Mouse (Mus musculus) heart, embryonic 11.5 days (tissue): ENCODE data around the gene Fam169b. TPM values are rescaled to one million over a fixed set of nuclear protein-coding genes. Genes with fewer than 3 reads are reported as not detected.

Source experiments
- ATAC-seq: fragments of 200-750 bp; cut with Nextera tagmentation; replicated peaks from 2 replicates; pipeline ENCODE4 v1.8.0; 2017; ENCODE audit warnings: moderate library complexity; ENCODE audit not compliant: insufficient number of reproducible peaks, low FRiP score, low TSS enrichment
- H3K27ac ChIP-seq: fragments of 300-500 bp; sonication (generic); 2 replicates; pipeline ENCODE4 v1.5.1; 2014; ENCODE audit warnings: mild to moderate bottlenecking, low read depth, low read length
- H3K27me3 ChIP-seq: fragments of 300-500 bp; sonication (generic); 2 replicates; pipeline ENCODE4 v1.6.1; 2014; ENCODE audit warnings: mild to moderate bottlenecking, low read length, mixed read lengths; ENCODE audit not compliant: control insufficient read depth, insufficient read depth
- H3K36me3 ChIP-seq: fragments of 300-500 bp; sonication (generic); 2 replicates; pipeline ENCODE4 v1.6.1; 2014; ENCODE audit warnings: mild to moderate bottlenecking, low read length, moderate library complexity, mixed read lengths; ENCODE audit not compliant: control insufficient read depth, insufficient read depth
- H3K4me1 ChIP-seq: fragments of 300-500 bp; sonication (generic); 2 replicates; pipeline ENCODE4 v1.6.1; 2014; ENCODE audit warnings: low read length; ENCODE audit not compliant: control insufficient read depth, insufficient read depth
- H3K4me2 ChIP-seq: fragments of 300-500 bp; sonication (generic); 2 replicates; pipeline ENCODE4 v1.6.1; 2014; ENCODE audit warnings: mild to moderate bottlenecking, moderate library complexity
- H3K4me3 ChIP-seq: fragments of 300-500 bp; sonication (generic); 2 replicates; pipeline ENCODE4 v1.5.1; 2014; ENCODE audit warnings: low read depth, low read length
- H3K9ac ChIP-seq: fragments of 300-500 bp; sonication (generic); 2 replicates; pipeline ENCODE4 v1.6.1; 2014; ENCODE audit warnings: mild to moderate bottlenecking, low read depth, low read length, moderate library complexity
- H3K9me3 ChIP-seq: fragments of 300-500 bp; sonication (generic); replicated peaks from 2 replicates; pipeline ENCODE4 v1.6.1; 2016; ENCODE audit warnings: low read length; ENCODE audit not compliant: control insufficient read depth
- WGBS: fragments of 180-500 bp; shearing (Covaris S2); extraction: QIAGEN DNeasy Blood & Tissue Kit; methylation state at CpG from one replicate; pipeline ENCODE4 v1.1.7; 2014; ENCODE audit not compliant: insufficient replicate concordance; 5-methylcytosine and 5-hydroxymethylcytosine counted together
- polyA plus RNA-seq: library from polyadenylated mRNA; unstranded; fragments of >200 nt; fragmentation: Nextera tagmentation; extraction: Ambion mirVana; gene quantifications from 2 replicates; pipeline ENCODE4 v1.2.1, GENCODE M21; 2014

Gene Fam169b
- polyA plus RNA-seq, 1 experiment from 2014 or later, result 0.14 TPM

- ATAC-seq, result no peak
- Histone ChIP-seq H3K36me3 (no peaks in the 10 kb centered on the region), H3K4me3 (no peak overlapping the region), H3K9ac (no peak overlapping the region), H3K4me1 (peaks cover 8% of the 10 kb centered on the region), H3K27ac (no peak overlapping the region), H3K4me2 (no peak overlapping the region), H3K9me3 (no peaks in the 10 kb centered on the region), H3K27me3 (no peaks in the 10 kb centered on the region)
- 83% methylated on average over 8 of the region's 8 CpGs for WGBS
These were observed 36.8 kb upstream of the Fam169b start for GRCm38 (mm10) chr7:68236817-68237216.

DNA sequence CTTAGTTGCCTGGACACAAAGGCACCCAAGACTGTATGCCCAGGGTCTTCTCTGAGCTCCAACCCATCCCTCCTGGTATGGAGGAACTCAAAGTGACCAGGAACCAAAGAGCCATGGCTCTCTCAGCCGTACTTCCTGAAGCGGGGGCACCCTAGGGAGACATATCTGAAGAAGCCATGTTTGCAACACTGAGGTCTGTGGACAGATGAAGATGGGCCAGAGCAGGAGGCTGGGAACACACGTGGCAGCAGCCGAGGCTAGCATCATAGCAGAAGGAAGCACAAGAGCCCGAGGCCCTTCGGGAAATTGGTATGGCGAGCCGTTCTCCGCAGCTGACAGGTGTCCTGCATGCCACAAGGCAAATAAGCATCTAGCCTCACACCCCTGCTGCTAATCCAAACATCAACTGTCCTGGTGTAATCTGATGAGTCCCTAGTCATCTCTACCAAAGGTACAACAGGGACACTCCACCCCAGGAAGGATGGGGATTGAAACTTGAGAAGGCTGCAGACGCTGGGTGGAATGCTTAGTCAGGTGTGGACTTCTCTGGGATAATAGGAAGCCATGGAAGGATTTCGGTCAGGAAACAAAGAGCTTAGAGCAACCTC lies 34.3 kb upstream of the Fam169b start:
- 36% methylated on average over 11 of the region's 11 CpGs for WGBS
- H3K27ac ChIP-seq, result no peak overlapping the region
- no peaks in the 10 kb centered on the region for H3K27me3 ChIP-seq
- no peak overlapping the region for H3K9ac ChIP-seq
- ATAC-seq, result no peak
- no peak overlapping the region for H3K4me2 ChIP-seq
- H3K4me1 ChIP-seq, result no peaks in the 10 kb centered on the region
- no peaks in the 10 kb centered on the region for H3K9me3 ChIP-seq
- no peaks in the 10 kb centered on the region for H3K36me3 ChIP-seq
- H3K4me3 ChIP-seq, result no peak overlapping the region

- WGBS, result 82% methylated on average over 9 of the region's 9 CpGs
- no peak overlapping the region for H3K9ac ChIP-seq
- H3K9me3 ChIP-seq, result no peaks in the 10 kb centered on the region
- ATAC-seq, result no peak
- no peaks in the 10 kb centered on the region for H3K27me3 ChIP-seq
- no peak overlapping the region for H3K4me3 ChIP-seq
- H3K27ac ChIP-seq, result no peak overlapping the region
- no peaks in the 10 kb centered on the region for H3K36me3 ChIP-seq
- H3K4me1 ChIP-seq, result no peaks in the 10 kb centered on the region
- H3K4me2 ChIP-seq, result no peak overlapping the region
These were observed 32.4 kb upstream of the Fam169b start for GRCm38 (mm10) chr7:68241205-68241604.

DNA sequence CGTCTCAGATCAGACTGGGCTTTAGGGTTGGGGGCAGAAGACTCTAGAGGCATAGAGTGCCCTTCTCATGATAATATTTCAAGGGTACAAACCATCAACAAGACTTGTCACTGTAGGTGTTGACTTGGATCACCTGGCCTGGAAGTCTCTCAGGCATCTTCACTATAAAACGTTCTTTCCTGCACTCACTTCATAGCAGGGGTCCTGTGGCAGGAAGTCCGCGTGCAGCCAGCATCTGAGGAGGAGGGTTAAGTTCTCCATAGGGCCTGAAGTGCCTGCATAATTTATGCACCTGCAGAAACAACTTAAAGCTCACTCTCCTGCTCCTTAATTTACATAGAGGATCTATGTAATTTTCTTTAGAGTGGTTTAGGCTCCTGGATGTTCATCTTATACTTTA lies 28.0 kb upstream of the Fam169b start:
- no peak overlapping the region for H3K9ac ChIP-seq
- no peak overlapping the region for H3K4me3 ChIP-seq
- H3K4me1 ChIP-seq, result no peaks in the 10 kb centered on the region
- WGBS, result 48% methylated on average over 4 of the region's 4 CpGs
- H3K27ac ChIP-seq, result no peak overlapping the region
- no peaks in the 10 kb centered on the region; the same call in 1 of the 2 replicates for H3K9me3 ChIP-seq
- no peaks in the 10 kb centered on the region for H3K36me3 ChIP-seq
- H3K27me3 ChIP-seq, result no peaks in the 10 kb centered on the region
- H3K4me2 ChIP-seq, result no peak overlapping the region
- ATAC-seq, result no peak

- no peaks in the 10 kb centered on the region; the same call in 1 of the 2 replicates for H3K9me3 ChIP-seq
- no peak for ATAC-seq
- H3K9ac ChIP-seq, result no peak overlapping the region
- H3K4me3 ChIP-seq, result no peak overlapping the region
- 77% methylated on average over 8 of the region's 8 CpGs for WGBS
- no peak overlapping the region for H3K27ac ChIP-seq
- H3K36me3 ChIP-seq, result no peaks in the 10 kb centered on the region
- no peak overlapping the region for H3K4me2 ChIP-seq
- no peaks in the 10 kb centered on the region for H3K27me3 ChIP-seq
- H3K4me1 ChIP-seq, result no peaks in the 10 kb centered on the region
These were observed 27.4 kb upstream of the Fam169b start for GRCm38 (mm10) chr7:68246249-68246648.

DNA sequence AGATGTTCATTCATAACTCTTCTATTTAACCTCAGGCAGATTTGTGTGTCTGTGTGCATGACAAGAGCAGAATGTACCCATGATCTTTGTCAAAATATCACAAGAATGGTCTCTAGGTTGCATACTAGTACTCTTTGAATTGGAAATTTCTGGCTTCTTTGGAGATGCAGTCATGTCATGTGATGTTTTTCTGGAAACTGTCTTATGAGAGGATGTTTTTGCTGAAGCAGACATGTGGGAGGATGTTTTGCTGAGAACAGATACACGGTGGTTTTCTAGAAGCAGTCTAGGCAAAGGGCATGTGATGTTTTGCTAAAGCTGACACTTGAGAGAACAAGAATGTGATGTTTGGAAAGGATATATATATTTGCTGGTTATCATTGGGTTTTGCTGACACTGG lies 23.2 kb upstream of the Fam169b start:
- Histone ChIP-seq H3K36me3 (no peaks in the 10 kb centered on the region), H3K4me2 (no peak overlapping the region), H3K4me1 (no peaks in the 10 kb centered on the region; the same call in 1 of the 2 replicates), H3K27ac (no peak overlapping the region), H3K9me3 (no peaks in the 10 kb centered on the region; the same call in 1 of the 2 replicates), H3K9ac (no peak overlapping the region), H3K4me3 (no peak overlapping the region), H3K27me3 (no peaks in the 10 kb centered on the region)
- 70% methylated on average over 1 of the region's 1 CpGs for WGBS
- no peak for ATAC-seq

GRCm38 (mm10) chr7:68250902-68251301 lies 22.7 kb upstream of the Fam169b start:
- H3K4me3 ChIP-seq, result no peak overlapping the region
- H3K9ac ChIP-seq, result no peak overlapping the region
- H3K4me2 ChIP-seq, result no peak overlapping the region
- H3K27me3 ChIP-seq, result no peaks in the 10 kb centered on the region
- H3K9me3 ChIP-seq, result no peaks in the 10 kb centered on the region; the same call in 1 of the 2 replicates
- 82% methylated on average over 3 of the region's 3 CpGs for WGBS
- H3K36me3 ChIP-seq, result no peaks in the 10 kb centered on the region
- H3K27ac ChIP-seq, result no peak overlapping the region
- no peaks in the 10 kb centered on the region; the same call in 1 of the 2 replicates for H3K4me1 ChIP-seq
- ATAC-seq, result no peak

- H3K27ac ChIP-seq, result peak overlapping the region; percentile 68
These were observed 15.9 kb upstream of the Fam169b start for GRCm38 (mm10) chr7:68257767-68258166.

More at GRCm38 (mm10) chr7:68257767-68258166, 15.9 kb upstream of the Fam169b start:
- Histone ChIP-seq H3K36me3 (no peaks in the 10 kb centered on the region), H3K4me2 (no peak overlapping the region), H3K4me1 (peaks cover 17% of the 10 kb centered on the region; the same call in 1 of the 2 replicates), H3K9me3 (no peaks in the 10 kb centered on the region), H3K9ac (no peak overlapping the region), H3K4me3 (no peak overlapping the region), H3K27me3 (0 out of 2 replicates have a peak, but pooled peaks cover 3% of the 10 kb centered on the region)
- ATAC-seq, result no peak
- 58% methylated on average over 2 of the region's 2 CpGs for WGBS
